Comparison of ENCODE assay signal across 8 mouse cellular contexts in the genomic region with DNA sequence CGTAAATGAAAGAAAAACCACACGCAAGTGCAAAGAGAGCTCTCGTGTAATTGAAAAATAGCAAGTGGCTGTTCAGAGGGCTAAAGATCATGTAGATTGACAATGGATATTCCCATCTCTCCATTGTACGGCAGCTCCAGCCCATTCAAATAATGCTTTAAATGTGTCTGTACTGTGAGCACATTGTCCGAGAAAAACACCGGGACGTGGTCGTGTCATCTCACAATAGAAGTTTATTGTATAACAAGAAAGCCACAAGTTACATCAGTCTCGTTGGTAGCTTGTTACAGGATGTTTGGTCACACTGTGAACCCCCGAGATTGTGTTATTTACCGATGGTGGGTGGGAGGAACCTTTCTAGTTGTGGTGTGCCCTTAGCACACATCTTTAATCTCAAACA. TPM values are rescaled to one million over a fixed set of nuclear protein-coding genes. Genes with fewer than 3 reads are reported as not detected.
DNase-seq lines count a peak whose midpoint lies in the region; ATAC-seq and TF ChIP-seq lines count a peak whose summit lies in the region.

No protein-coding gene starts in this region.

- peaks cover 46% of the 10 kb centered on the region for H3K79me3 ChIP-seq in C2C12 (ENCODE audit: low read depth)

- peak overlapping the region; percentile 85 for H3K4me3 ChIP-seq in gastrocnemius, adult 2 months
- peak overlapping the region; percentile 65 for H3K4me3 ChIP-seq in C2C12 (ENCODE audit: insufficient read depth, poor library complexity, severe bottlenecking)
- peak overlapping the region; percentile 60 for H3K4me3 ChIP-seq in forebrain, embryonic 14.5 days (ENCODE audit: low read depth, low read length)
- peak overlapping the region; percentile 80 for H3K4me3 ChIP-seq in liver, postnatal 0 days (ENCODE audit: low read depth, low read length)

- no peaks in the 10 kb centered on the region for H3K9me3 ChIP-seq in forebrain, embryonic 14.5 days (replicated peaks; ENCODE audit: control insufficient read depth, low read length)
- H3K9me3 ChIP-seq in liver, postnatal 0 days (ENCODE audit: low read length), result no peaks in the 10 kb centered on the region

- peaks cover 68% of the 10 kb centered on the region for H3K79me2 ChIP-seq in C2C12 (ENCODE audit: control insufficient read depth, insufficient read depth)

- H3K27me3 ChIP-seq in C2C12 (ENCODE audit: control insufficient read depth, insufficient read depth, insufficient read length), result no peaks in the 10 kb centered on the region
- H3K27me3 ChIP-seq in forebrain, embryonic 14.5 days (replicated peaks; ENCODE audit: control insufficient read depth, insufficient read depth, low read length), result no peaks in the 10 kb centered on the region
- no peaks in the 10 kb centered on the region for H3K27me3 ChIP-seq in liver, postnatal 0 days (ENCODE audit: insufficient read depth, low read length)

- H3ac ChIP-seq in C2C12 (ENCODE audit: control insufficient read depth, insufficient read length, low read depth), result peak overlapping the region; percentile 88

- 5% methylated on average over 11 of the region's 11 CpGs for WGBS in forebrain, embryonic 14.5 days
- WGBS in liver, postnatal 0 days (ENCODE audit: insufficient replicate concordance), result 4% methylated on average over 11 of the region's 11 CpGs

- H3K4me1 ChIP-seq in forebrain, embryonic 14.5 days (ENCODE audit: control insufficient read depth, insufficient read depth, low read length), result peaks cover 13% of the 10 kb centered on the region
- peaks cover 19% of the 10 kb centered on the region for H3K4me1 ChIP-seq in liver, postnatal 0 days (ENCODE audit: insufficient read depth)

- peak overlapping the region; percentile 96 for H3K27ac ChIP-seq in gastrocnemius, adult 2 months
- peak overlapping the region; percentile 88 for H3K27ac ChIP-seq in forebrain, embryonic 14.5 days (ENCODE audit: low read depth, low read length)
- peak overlapping the region; percentile 93 for H3K27ac ChIP-seq in liver, postnatal 0 days (ENCODE audit: low read depth)

- intact Hi-C loops in gastrocnemius, adult 2 months (cut with DNase I), result loop anchor here (2.0 kb wide), 1 partner anchor 21 kb away; a partner anchor contains a TSS

- no peak for TF ChIP-seq CTCF in gastrocnemius, adult 2 months (IDR thresholded peaks at IDR 0.05)
- no peak for TF ChIP-seq CTCF in C2C12 (IDR thresholded peaks at IDR 0.05; ENCODE audit: control insufficient read depth, insufficient read depth, insufficient read length)
- TF ChIP-seq CTCF in liver, postnatal 0 days (IDR thresholded peaks at IDR 0.05; ENCODE audit: low read depth), result no peak

- peak overlapping the region; percentile 80 for H3K4me2 ChIP-seq in forebrain, embryonic 14.5 days (ENCODE audit: low read length)
- peak overlapping the region; percentile 81 for H3K4me2 ChIP-seq in liver, postnatal 0 days (ENCODE audit: low read depth, low read length)

- ATAC-seq in forebrain, embryonic 14.5 days, result peak; percentile 10
- no peak for ATAC-seq in liver, postnatal 0 days

- no peak for DNase-seq in gastrocnemius, adult 2 months
- no peak for DNase-seq in gastrocnemius, adult 8-10 months (ENCODE audit: low spot score in 2 of 2)
- DNase-seq in forebrain, embryonic 14.5 days (ENCODE audit: low spot score), result peak; percentile 12
- no peak for DNase-seq in liver, postnatal 0 days
- no peak for DNase-seq in right cerebral cortex, adult 18-20 months
- DNase-seq in cerebellum, postnatal 36 days, result no peak
- DNase-seq in frontal cortex, postnatal 10 days (ENCODE audit: low spot score in 2 of 2), result no peak

- peak overlapping the region; percentile 79 for H3K9ac ChIP-seq in forebrain, embryonic 14.5 days (ENCODE audit: low read length)
- H3K9ac ChIP-seq in liver, postnatal 0 days (replicated peaks), result peak overlapping the region; percentile 85

- H3K36me3 ChIP-seq in C2C12 (ENCODE audit: control insufficient read depth, insufficient read depth), result peaks cover 42% of the 10 kb centered on the region
- peaks cover 32% of the 10 kb centered on the region for H3K36me3 ChIP-seq in forebrain, embryonic 14.5 days (ENCODE audit: control insufficient read depth, insufficient read depth, low read length)
- peaks cover 20% of the 10 kb centered on the region for H3K36me3 ChIP-seq in liver, postnatal 0 days (replicated peaks; ENCODE audit: insufficient read depth, low read length)

- no peak for TF ChIP-seq EP300 in liver, postnatal 0 days (IDR thresholded peaks at IDR 0.05; ENCODE audit: low read depth)

TF ChIP-seq in C2C12, 6 proteins besides CTCF, POLR2A, EP300 and RAD21:
- TF ChIP-seq USF1 (IDR thresholded peaks at IDR 0.05; ENCODE audit: low read depth) (no peak), FOSL1 (IDR thresholded peaks at IDR 0.05; ENCODE audit: insufficient read depth, low read length, poor library complexity, severe bottlenecking) (no peak), CEBPB (IDR thresholded peaks at IDR 0.05; ENCODE audit: low read depth) (no peak), MAX (IDR thresholded peaks at IDR 0.05) (no peak), MYOG (IDR thresholded peaks at IDR 0.05; ENCODE audit: control insufficient read depth, extremely low read depth, insufficient read length) (no peak), MYOD1 (IDR thresholded peaks at IDR 0.05; ENCODE audit: control insufficient read depth, insufficient read length, low read depth) (no peak)

RNA-seq across cellular contexts. Expression of a gene that starts 0.6 kb away (rescaled TPM):
- total RNA-seq in gastrocnemius, adult 2 months (2021), result 10 to 100 TPM; 13.6 to 13.9 TPM
- 10 to 100 TPM; 13.0 to 17.2 (median 13.2) TPM for total RNA-seq in gastrocnemius, adult 8-10 months (2022)
- polyA plus RNA-seq in C2C12 (2012; fragmentation: generic; extraction: Trizol), result 88.9 TPM
- polyA plus RNA-seq in forebrain, embryonic 14.5 days (2014; fragmentation: Nextera tagmentation; extraction: Ambion mirVana), result 55.9 and 59.9 TPM in 2 replicates
- 15.5 and 17.4 TPM in 2 replicates for polyA plus RNA-seq in liver, postnatal 0 days (2015; fragmentation: Nextera tagmentation; extraction: Ambion mirVana)

RNA-seq across cellular contexts. Expression of a gene that starts 0.9 kb away (rescaled TPM):
- total RNA-seq in gastrocnemius, adult 2 months (2021), result 1 to 10 TPM; 7.7 to 9.4 TPM
- 10 to 100 TPM in 1 of 4 experiments, 1 to 10 TPM in 3; 7.2 to 12.2 (median 9.2) TPM for total RNA-seq in gastrocnemius, adult 8-10 months (2022)
- 43.3 TPM for polyA plus RNA-seq in C2C12 (2012; fragmentation: generic; extraction: Trizol)
- 67.6 and 74.1 TPM in 2 replicates for polyA plus RNA-seq in forebrain, embryonic 14.5 days (2014; fragmentation: Nextera tagmentation; extraction: Ambion mirVana)
- 9.6 and 11.2 TPM in 2 replicates for polyA plus RNA-seq in liver, postnatal 0 days (2015; fragmentation: Nextera tagmentation; extraction: Ambion mirVana)

RNA-seq across cellular contexts. Expression of a gene that starts 22.0 kb away (rescaled TPM):
- 10 to 100 TPM; 46.4 to 52.1 TPM for total RNA-seq in gastrocnemius, adult 2 months (2021)
- 10 to 100 TPM; 25.6 to 43.7 (median 30.1) TPM for total RNA-seq in gastrocnemius, adult 8-10 months (2022)
- 16.6 TPM for polyA plus RNA-seq in C2C12 (2012; fragmentation: generic; extraction: Trizol)
- polyA plus RNA-seq in forebrain, embryonic 14.5 days (2014; fragmentation: Nextera tagmentation; extraction: Ambion mirVana), result 146 and 211 TPM in 2 replicates
- 67.3 and 76.6 TPM in 2 replicates for polyA plus RNA-seq in liver, postnatal 0 days (2015; fragmentation: Nextera tagmentation; extraction: Ambion mirVana)

RNA-seq across cellular contexts. Expression of a gene that starts 53.2 kb away (rescaled TPM):
- total RNA-seq in gastrocnemius, adult 2 months (2021), result 10 to 100 TPM; 43.3 to 50.5 TPM
- 10 to 100 TPM; 37.6 to 46.4 (median 43.5) TPM for total RNA-seq in gastrocnemius, adult 8-10 months (2022)
- polyA plus RNA-seq in C2C12 (2012; fragmentation: generic; extraction: Trizol), result 79.2 TPM
- polyA plus RNA-seq in forebrain, embryonic 14.5 days (2014; fragmentation: Nextera tagmentation; extraction: Ambion mirVana), result 443 and 469 TPM in 2 replicates
- polyA plus RNA-seq in liver, postnatal 0 days (2015; fragmentation: Nextera tagmentation; extraction: Ambion mirVana), result 118 and 128 TPM in 2 replicates

RNA-seq across cellular contexts. Expression of a gene that starts 59.0 kb away (rescaled TPM):
- 10 to 100 TPM; 12.5 to 12.7 TPM for total RNA-seq in gastrocnemius, adult 2 months (2021)
- total RNA-seq in gastrocnemius, adult 8-10 months (2022), result 10 to 100 TPM; 10.5 to 13.9 (median 12.5) TPM
- polyA plus RNA-seq in C2C12 (2012; fragmentation: generic; extraction: Trizol), result 22.1 TPM
- 28.4 and 32.5 TPM in 2 replicates for polyA plus RNA-seq in forebrain, embryonic 14.5 days (2014; fragmentation: Nextera tagmentation; extraction: Ambion mirVana)
- 11.1 and 12.9 TPM in 2 replicates for polyA plus RNA-seq in liver, postnatal 0 days (2015; fragmentation: Nextera tagmentation; extraction: Ambion mirVana)
